Mouse (Mus musculus): ENCODE measurements around the gene Tnfaip6. TPM values are rescaled to one million over a fixed set of nuclear protein-coding genes. Genes with fewer than 3 reads are reported as not detected.

Tnfaip6 gene
- polyA plus RNA-seq, 1 experiment from 2014 or later = 0.17 TPM

DNA sequence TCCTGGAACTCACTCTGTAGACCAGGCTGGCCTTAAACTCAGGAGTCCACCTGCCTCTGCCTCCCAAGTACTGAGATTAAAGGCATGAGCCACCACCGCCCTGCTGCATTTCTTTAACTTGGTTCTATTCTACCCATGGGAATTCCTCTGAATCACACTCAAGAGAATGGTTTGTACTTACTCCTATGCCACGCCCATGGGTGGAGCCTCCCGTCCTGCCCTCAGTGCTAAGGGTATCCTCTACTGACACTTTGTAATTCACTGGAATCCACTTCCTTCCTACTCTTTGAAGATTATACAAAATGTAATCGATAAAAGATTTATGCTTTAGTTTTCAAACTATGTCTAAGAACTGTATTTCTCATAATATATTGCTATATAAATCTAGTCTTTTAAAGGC, 6.3 kb upstream of the Tnfaip6 start:
- H3K36me3 ChIP-seq (replicated peaks) = no peaks in the 10 kb centered on the region
- peaks cover 2% of the 10 kb centered on the region; the same call in 1 of the 2 replicates for H3K27me3 ChIP-seq
- WGBS (ENCODE audit: insufficient replicate concordance) = 53% methylated on average over 4 of the region's 4 CpGs
- no peaks in the 10 kb centered on the region for H3K9me3 ChIP-seq (replicated peaks)
- no peak overlapping the region for H3K4me2 ChIP-seq
- no peaks in the 10 kb centered on the region for H3K4me1 ChIP-seq (replicated peaks)
- ATAC-seq (ENCODE audit: insufficient read depth) = no peak
- no peak overlapping the region for H3K27ac ChIP-seq (replicated peaks)
- H3K4me3 ChIP-seq (replicated peaks) = no peak overlapping the region
- H3K9ac ChIP-seq = no peak overlapping the region

DNA sequence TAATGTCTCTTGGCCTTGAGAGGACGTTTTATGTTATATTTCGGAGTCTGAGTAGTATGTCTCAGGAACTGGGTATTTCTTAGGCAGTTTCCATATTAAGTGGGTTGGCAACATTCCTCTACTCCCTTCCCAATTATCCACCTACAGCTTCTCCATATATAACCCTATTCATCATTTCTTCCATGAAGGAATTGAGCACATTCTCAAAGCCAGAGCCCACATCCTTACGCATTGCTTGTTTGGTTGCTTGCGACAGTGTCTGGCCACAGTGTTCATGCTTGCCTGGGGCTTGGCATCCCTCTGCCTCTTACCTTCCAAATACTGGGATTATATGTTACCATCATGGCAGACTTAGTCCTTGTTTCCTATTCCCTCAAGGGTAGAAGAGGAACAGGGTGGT, 3.2 kb upstream of the Tnfaip6 start:
- Histone ChIP-seq H3K27me3 (peaks cover 26% of the 10 kb centered on the region), H3K36me3 (replicated peaks) (no peaks in the 10 kb centered on the region), H3K9ac (no peak overlapping the region), H3K4me3 (replicated peaks) (no peak overlapping the region), H3K4me1 (replicated peaks) (0 out of 2 replicates have a peak, but pooled peaks cover 4% of the 10 kb centered on the region), H3K9me3 (replicated peaks) (no peaks in the 10 kb centered on the region), H3K27ac (replicated peaks) (no peak overlapping the region), H3K4me2 (no peak overlapping the region)
- WGBS (ENCODE audit: insufficient replicate concordance) = 72% methylated on average over 4 of the region's 4 CpGs
- no peak for ATAC-seq (ENCODE audit: insufficient read depth)

DNA sequence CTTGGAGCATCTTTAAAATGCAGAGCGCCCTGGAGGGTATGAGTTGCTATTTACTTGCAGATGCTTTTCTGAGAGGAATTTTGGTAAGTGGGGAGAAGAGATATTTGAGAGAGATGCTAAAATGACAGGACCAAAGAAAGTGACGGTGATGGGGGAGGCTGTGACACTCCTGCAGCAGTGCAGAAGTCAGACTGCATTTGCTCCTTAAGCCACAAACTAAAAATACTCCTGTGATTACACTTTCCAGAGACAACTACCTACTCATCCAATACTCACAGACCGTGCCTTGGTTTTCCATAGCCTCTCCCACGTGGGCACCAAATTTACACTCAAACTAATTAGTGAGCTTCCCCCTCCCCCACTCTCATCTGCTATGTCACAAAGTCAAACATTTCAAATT, 2.7 kb upstream of the Tnfaip6 start:
- Histone ChIP-seq H3K4me3 (replicated peaks) (no peak overlapping the region), H3K27ac (replicated peaks) (no peak overlapping the region), H3K9me3 (replicated peaks) (no peaks in the 10 kb centered on the region), H3K27me3 (peaks cover 26% of the 10 kb centered on the region), H3K4me2 (no peak overlapping the region), H3K9ac (no peak overlapping the region), H3K4me1 (replicated peaks) (0 out of 2 replicates have a peak, but pooled peaks cover 4% of the 10 kb centered on the region), H3K36me3 (replicated peaks) (no peaks in the 10 kb centered on the region)
- ATAC-seq (ENCODE audit: insufficient read depth) = no peak
- 47% methylated on average over 4 of the region's 4 CpGs for WGBS (ENCODE audit: insufficient replicate concordance)

DNA sequence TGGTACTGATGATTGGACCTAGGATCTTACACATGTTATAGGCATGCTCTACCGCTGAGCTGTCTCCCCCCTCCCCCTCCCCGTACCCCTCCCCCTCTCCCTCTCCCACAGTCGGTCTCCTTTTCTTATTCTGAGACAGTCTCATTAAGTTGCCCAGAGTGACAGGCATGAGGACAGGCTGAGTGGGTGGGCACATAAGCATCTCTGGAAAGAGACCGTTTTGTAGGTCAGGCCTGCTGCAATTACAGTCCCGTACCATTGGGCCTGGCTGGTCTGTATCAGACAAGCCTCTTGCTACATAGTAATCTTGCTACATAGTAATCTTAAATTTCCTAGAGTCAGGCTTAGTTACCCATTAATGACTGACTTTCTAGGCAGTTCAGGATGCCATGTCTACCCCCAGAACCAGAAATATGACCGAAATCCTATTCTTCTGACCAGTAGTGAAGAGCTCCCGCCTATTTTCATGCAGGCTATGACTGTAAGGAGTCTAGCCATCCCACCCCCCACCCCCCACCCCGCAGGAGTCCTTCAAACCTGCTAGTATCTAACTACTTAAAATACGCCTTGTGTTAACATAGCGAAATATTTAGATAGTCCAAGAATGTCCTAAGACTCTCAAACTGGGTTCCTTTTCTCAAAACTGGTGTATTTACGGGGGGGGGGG, 747 bp upstream of the Tnfaip6 start:
- no peak overlapping the region for H3K9ac ChIP-seq
- 53% methylated on average over 11 of the region's 11 CpGs for WGBS (ENCODE audit: insufficient replicate concordance)
- no peak overlapping the region; the same call in 1 of the 2 replicates for H3K4me2 ChIP-seq
- H3K27ac ChIP-seq (replicated peaks) = no peak overlapping the region
- no peak overlapping the region for H3K4me3 ChIP-seq (replicated peaks)
- no peaks in the 10 kb centered on the region for H3K9me3 ChIP-seq (replicated peaks)
- no peak for ATAC-seq (ENCODE audit: insufficient read depth)
- H3K27me3 ChIP-seq = peaks cover 26% of the 10 kb centered on the region
- 0 out of 2 replicates have a peak, but pooled peaks cover 4% of the 10 kb centered on the region for H3K4me1 ChIP-seq (replicated peaks)
- no peaks in the 10 kb centered on the region for H3K36me3 ChIP-seq (replicated peaks)

DNA sequence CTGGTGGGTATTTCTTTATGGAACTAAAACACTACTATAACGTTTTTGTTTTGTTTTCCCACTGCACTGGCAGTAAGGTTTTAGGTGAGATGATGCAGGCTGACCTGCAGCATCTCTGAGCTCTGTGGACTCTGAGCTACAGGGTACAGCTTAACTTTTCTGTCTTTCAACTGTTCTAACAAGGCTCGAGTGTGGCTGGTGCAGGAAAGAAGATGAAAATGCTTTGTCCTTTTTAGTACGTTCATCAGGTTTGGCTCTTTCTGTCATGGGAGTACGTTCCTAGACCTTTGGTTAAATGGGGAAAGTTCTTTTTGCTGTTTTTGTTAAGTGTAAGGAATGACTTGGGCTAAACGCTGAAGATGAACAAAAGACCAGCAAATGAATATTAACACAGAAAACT, 749 bp downstream of the Tnfaip6 start:
- no peak overlapping the region for H3K27ac ChIP-seq (replicated peaks)
- H3K4me1 ChIP-seq (replicated peaks) = 0 out of 2 replicates have a peak, but pooled peaks cover 4% of the 10 kb centered on the region
- no peak overlapping the region for H3K4me3 ChIP-seq (replicated peaks)
- H3K4me2 ChIP-seq = no peak overlapping the region; the same call in 1 of the 2 replicates
- 47% methylated on average over 5 of the region's 5 CpGs for WGBS (ENCODE audit: insufficient replicate concordance)
- no peak overlapping the region for H3K9ac ChIP-seq
- H3K9me3 ChIP-seq (replicated peaks) = no peaks in the 10 kb centered on the region
- no peaks in the 10 kb centered on the region for H3K36me3 ChIP-seq (replicated peaks)
- ATAC-seq (ENCODE audit: insufficient read depth) = no peak
- peaks cover 26% of the 10 kb centered on the region for H3K27me3 ChIP-seq

DNA sequence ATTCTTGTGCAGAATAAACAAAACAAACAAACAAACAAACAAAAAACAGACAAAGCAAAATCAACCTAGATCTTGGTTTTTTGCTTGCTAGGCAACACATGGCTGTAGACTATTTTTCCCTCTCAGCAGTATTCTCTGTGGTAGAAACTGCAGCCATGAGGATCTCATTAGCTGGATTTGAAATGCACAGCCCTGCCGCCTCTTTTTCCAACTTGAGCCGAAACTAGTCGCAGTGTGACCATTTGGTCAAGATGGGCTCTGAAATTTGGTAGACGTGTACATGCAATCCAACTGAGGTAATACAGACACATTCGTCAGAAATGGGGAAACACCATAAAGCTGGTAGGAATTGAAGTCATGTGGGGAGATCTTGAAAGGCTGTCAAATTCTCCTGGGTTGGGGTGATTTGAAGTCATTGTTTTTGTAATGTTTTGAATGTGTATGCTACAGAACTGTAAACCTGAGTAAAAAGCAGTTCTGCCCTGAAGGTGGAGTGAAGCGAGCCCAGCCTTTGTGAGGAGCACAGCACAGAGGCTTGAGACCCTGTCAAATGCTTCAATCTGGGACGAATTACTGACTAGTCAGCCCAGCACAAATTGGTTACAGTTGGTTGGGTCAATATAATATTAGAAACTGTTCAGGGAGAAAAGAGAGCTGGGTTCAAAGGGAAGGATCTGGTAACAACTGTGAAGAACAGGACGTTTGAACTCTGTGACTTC, 1.4 kb downstream of the Tnfaip6 start:
- Histone ChIP-seq H3K4me2 (no peak overlapping the region), H3K4me1 (replicated peaks) (0 out of 2 replicates have a peak, but pooled peaks cover 4% of the 10 kb centered on the region), H3K9ac (no peak overlapping the region), H3K27ac (replicated peaks) (no peak overlapping the region), H3K27me3 (peaks cover 26% of the 10 kb centered on the region), H3K36me3 (replicated peaks) (no peaks in the 10 kb centered on the region), H3K4me3 (replicated peaks) (no peak overlapping the region), H3K9me3 (replicated peaks) (no peaks in the 10 kb centered on the region)
- no peak for ATAC-seq (ENCODE audit: insufficient read depth)
- WGBS (ENCODE audit: insufficient replicate concordance) = 59% methylated on average over 8 of the region's 8 CpGs

DNA sequence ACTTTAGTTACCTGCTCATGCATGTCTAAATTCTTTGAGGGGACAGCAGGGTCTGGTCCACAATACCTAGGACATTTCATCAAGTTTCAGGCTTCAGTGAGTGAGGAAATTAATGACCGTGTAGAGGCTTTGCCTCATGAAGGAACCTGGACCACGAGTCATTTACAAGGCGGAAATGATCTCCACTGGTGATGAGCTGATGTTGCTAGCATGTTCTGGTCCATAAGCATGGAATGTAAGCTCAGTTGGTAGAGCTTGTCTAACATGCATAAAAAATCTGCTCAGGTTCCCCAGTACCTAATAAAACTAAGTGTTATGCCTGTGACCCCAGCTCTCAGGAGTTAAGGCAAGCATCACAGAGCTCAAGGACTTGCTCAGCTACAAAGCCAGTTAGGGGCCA, 4.3 kb downstream of the Tnfaip6 start:
- Histone ChIP-seq H3K4me2 (no peak overlapping the region), H3K9ac (no peak overlapping the region), H3K27ac (replicated peaks) (no peak overlapping the region), H3K4me3 (replicated peaks) (no peak overlapping the region), H3K36me3 (replicated peaks) (no peaks in the 10 kb centered on the region), H3K4me1 (replicated peaks) (0 out of 2 replicates have a peak, but pooled peaks cover 3% of the 10 kb centered on the region), H3K27me3 (peaks cover 20% of the 10 kb centered on the region), H3K9me3 (replicated peaks) (no peaks in the 10 kb centered on the region)
- ATAC-seq (ENCODE audit: insufficient read depth) = no peak
- WGBS (ENCODE audit: insufficient replicate concordance) = 59% methylated on average over 3 of the region's 3 CpGs

DNA sequence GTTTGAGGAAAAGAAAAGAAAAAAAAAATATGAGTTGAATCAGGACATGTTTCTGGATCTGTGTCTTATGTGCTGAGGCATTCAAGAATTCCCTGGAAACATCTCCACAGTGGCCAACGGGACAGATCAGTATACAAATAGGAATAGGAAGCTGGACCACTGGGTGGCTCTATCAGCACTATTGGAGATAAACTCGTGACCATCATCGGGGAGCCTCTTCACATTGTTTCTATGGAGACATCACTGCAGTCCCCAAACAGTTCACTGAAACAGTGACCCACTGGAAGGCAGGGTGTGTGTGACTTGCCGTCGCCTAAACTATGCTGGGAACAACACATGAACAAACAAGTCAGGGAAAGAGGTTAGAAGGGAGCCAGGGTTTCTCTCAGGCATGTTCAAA, 4.9 kb downstream of the Tnfaip6 start:
- Histone ChIP-seq H3K27me3 (peaks cover 14% of the 10 kb centered on the region), H3K9me3 (replicated peaks) (no peaks in the 10 kb centered on the region), H3K4me2 (no peak overlapping the region), H3K36me3 (replicated peaks) (no peaks in the 10 kb centered on the region), H3K9ac (no peak overlapping the region), H3K4me3 (replicated peaks) (no peak overlapping the region), H3K4me1 (replicated peaks) (no peaks in the 10 kb centered on the region), H3K27ac (replicated peaks) (no peak overlapping the region)
- ATAC-seq (ENCODE audit: insufficient read depth) = no peak
- WGBS (ENCODE audit: insufficient replicate concordance) = 60% methylated on average over 5 of the region's 5 CpGs

DNA sequence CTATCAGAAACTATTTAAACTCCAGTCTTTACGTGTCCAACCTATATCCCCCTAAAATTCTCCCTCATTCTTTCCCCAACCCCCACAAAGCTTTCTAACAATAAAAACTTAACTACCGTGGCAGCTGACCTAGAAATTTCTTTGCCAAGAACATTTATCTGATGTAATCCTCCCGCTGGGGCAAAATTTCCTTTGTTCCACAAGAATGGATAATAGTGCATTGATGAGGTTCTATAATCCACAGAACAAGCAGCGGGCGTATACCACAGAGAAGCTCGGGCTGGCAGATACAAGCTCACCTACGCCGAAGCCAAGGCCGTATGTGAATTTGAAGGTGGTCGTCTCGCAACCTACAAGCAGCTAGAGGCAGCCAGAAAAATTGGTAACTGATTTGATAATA, 5.7 kb downstream of the Tnfaip6 start:
- no peak for ATAC-seq (ENCODE audit: insufficient read depth)
- H3K27ac ChIP-seq (replicated peaks) = no peak overlapping the region
- H3K9me3 ChIP-seq (replicated peaks) = no peaks in the 10 kb centered on the region
- peaks cover 8% of the 10 kb centered on the region for H3K27me3 ChIP-seq
- no peak overlapping the region for H3K9ac ChIP-seq
- no peaks in the 10 kb centered on the region for H3K4me1 ChIP-seq (replicated peaks)
- no peak overlapping the region for H3K4me3 ChIP-seq (replicated peaks)
- H3K4me2 ChIP-seq = no peak overlapping the region
- 78% methylated on average over 11 of the region's 11 CpGs for WGBS (ENCODE audit: insufficient replicate concordance)
- H3K36me3 ChIP-seq (replicated peaks) = no peaks in the 10 kb centered on the region

DNA sequence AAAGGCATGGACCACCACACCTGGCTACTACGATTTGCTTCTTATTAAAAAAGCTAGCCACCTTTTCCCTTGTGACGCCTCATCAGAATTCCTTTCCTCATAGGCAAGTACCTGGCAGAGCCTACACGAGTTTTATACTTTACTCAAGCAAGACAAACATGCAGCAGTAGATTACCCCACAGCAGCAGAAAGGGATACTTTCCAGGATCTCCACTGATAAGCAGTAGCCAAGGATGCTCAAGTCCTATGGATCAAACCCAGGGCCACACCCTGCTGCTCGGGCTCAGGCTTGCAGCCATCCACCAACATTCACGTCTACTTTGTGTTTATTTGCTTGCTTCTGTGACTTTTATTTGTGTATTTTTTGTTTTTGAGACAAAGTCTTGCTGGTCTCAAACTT, 8.2 kb downstream of the Tnfaip6 start:
- WGBS (ENCODE audit: insufficient replicate concordance) = 52% methylated on average over 5 of the region's 5 CpGs

DNA sequence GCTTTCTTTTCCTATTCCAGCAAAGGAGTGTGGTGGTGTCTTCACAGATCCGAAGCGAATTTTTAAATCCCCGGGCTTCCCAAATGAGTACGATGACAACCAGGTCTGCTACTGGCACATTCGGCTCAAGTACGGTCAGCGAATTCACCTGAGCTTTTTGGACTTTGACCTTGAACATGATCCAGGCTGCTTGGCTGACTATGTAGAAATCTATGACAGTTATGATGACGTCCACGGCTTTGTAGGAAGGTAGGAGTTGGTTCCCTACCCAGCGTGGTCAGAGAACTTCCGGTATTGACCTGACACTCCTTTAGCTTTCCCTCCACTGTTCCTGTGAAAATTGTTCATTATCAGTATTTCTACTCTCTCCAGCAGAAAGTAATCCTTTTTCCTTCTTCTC, 13.0 kb downstream of the Tnfaip6 start:
- Histone ChIP-seq H3K9ac (no peak overlapping the region), H3K4me1 (replicated peaks) (no peaks in the 10 kb centered on the region), H3K4me3 (replicated peaks) (no peak overlapping the region), H3K9me3 (replicated peaks) (no peaks in the 10 kb centered on the region), H3K27ac (replicated peaks) (no peak overlapping the region), H3K36me3 (replicated peaks) (no peaks in the 10 kb centered on the region), H3K27me3 (no peaks in the 10 kb centered on the region), H3K4me2 (no peak overlapping the region)
- WGBS (ENCODE audit: insufficient replicate concordance) = 71% methylated on average over 11 of the region's 11 CpGs
- ATAC-seq (ENCODE audit: insufficient read depth) = no peak

More for the DNA sequence above, 8.2 kb downstream of the Tnfaip6 start:
- Histone ChIP-seq H3K27me3 (no peaks in the 10 kb centered on the region), H3K4me3 (replicated peaks) (no peak overlapping the region), H3K9ac (no peak overlapping the region), H3K36me3 (replicated peaks) (no peaks in the 10 kb centered on the region), H3K9me3 (replicated peaks) (no peaks in the 10 kb centered on the region), H3K4me1 (replicated peaks) (no peaks in the 10 kb centered on the region), H3K4me2 (no peak overlapping the region), H3K27ac (replicated peaks) (no peak overlapping the region)
- ATAC-seq (ENCODE audit: insufficient read depth) = no peak

Data from liver, embryonic 15.5 days (tissue).